8 mouse cellular contexts compared by ENCODE assay signal in genomic region chrX:7947108-7947899, GRCm38 (mm10). TPM values are rescaled to one million over a fixed set of nuclear protein-coding genes. Genes with fewer than 3 reads are reported as not detected.
DNase-seq lines count a peak whose midpoint lies in the region; ATAC-seq lines count a peak whose summit lies in the region.

Hdac6 (minus strand) TSS chrX:7947889.

- WGBS in forebrain, embryonic 10.5 days, result 19% methylated on average over 37 of the region's 37 CpGs
- 21% methylated on average over 37 of the region's 37 CpGs for WGBS in hindbrain, embryonic 14.5 days
- WGBS in neural tube, embryonic 12.5 days, result 19% methylated on average over 36 of the region's 37 CpGs

- H3K27me3 ChIP-seq in forebrain, embryonic 10.5 days (ENCODE audit: poor library complexity, severe bottlenecking), result no peaks in the 10 kb centered on the region
- no peaks in the 10 kb centered on the region for H3K27me3 ChIP-seq in hindbrain, embryonic 14.5 days (ENCODE audit: control insufficient read depth, insufficient read depth, low read length)
- H3K27me3 ChIP-seq in neural tube, embryonic 12.5 days (replicated peaks), result no peaks in the 10 kb centered on the region

- peak within 1 kb of the TSS; percentile 55 for H3K9ac ChIP-seq in hindbrain, embryonic 14.5 days
- H3K9ac ChIP-seq in neural tube, embryonic 12.5 days, result peak within 1 kb of the TSS; percentile 54

- H3K9me3 ChIP-seq in forebrain, embryonic 10.5 days, result peaks cover 5% of the 10 kb centered on the region; the same call in 1 of the 2 replicates
- no peaks in the 10 kb centered on the region for H3K9me3 ChIP-seq in hindbrain, embryonic 14.5 days (ENCODE audit: control insufficient read depth, low read length)
- H3K9me3 ChIP-seq in neural tube, embryonic 12.5 days, result no peaks in the 10 kb centered on the region

- peak within 1 kb of the TSS; percentile 62 for H3K4me2 ChIP-seq in hindbrain, embryonic 14.5 days (replicated peaks)
- H3K4me2 ChIP-seq in neural tube, embryonic 12.5 days (replicated peaks), result peak within 1 kb of the TSS; percentile 61

- H3K4me3 ChIP-seq in forebrain, embryonic 10.5 days, result peak within 1 kb of the TSS; percentile 58
- peak within 1 kb of the TSS; percentile 45 for H3K4me3 ChIP-seq in hindbrain, embryonic 14.5 days (replicated peaks; ENCODE audit: low read length)
- peak within 1 kb of the TSS; percentile 47 for H3K4me3 ChIP-seq in neural tube, embryonic 12.5 days

- intact Hi-C loops in heart, postnatal 25 days (cut with DNase I), result loop anchor here (10.0 kb wide), 1 partner anchor 343 kb away; the partner anchor contains the start of genes Cacna1f and Ccdc22
- intact Hi-C loops in left cerebral cortex, postnatal 14 days (cut with DNase I), result no loop called here

- peak; percentile 89 for DNase-seq in heart, adult 11 months
- DNase-seq in heart, postnatal 25 days (ENCODE audit: low spot score), result no peak
- no peak for DNase-seq in forebrain, embryonic 10.5 days (ENCODE audit: extremely low spot score, low spot score)
- DNase-seq in hindbrain, embryonic 14.5 days (ENCODE audit: low spot score), result no peak
- DNase-seq in left cerebral cortex, postnatal 14 days (ENCODE audit: low spot score in 2 of 2), result no peak
- no peak for DNase-seq in right cerebral cortex, adult 2 months (ENCODE audit: low spot score in 2 of 2)

- peaks cover 17% of the 10 kb centered on the region for H3K4me1 ChIP-seq in forebrain, embryonic 10.5 days
- H3K4me1 ChIP-seq in hindbrain, embryonic 14.5 days (replicated peaks; ENCODE audit: control insufficient read depth, insufficient read depth, low read length), result no peaks in the 10 kb centered on the region; the same call in 1 of the 2 replicates
- H3K4me1 ChIP-seq in neural tube, embryonic 12.5 days, result peaks cover 6% of the 10 kb centered on the region; the same call in 1 of the 2 replicates

- ATAC-seq in activated CD4-positive, CD25-positive, alpha-beta regulatory T cell, adult 4 months, result peak; percentile 13
- peak; percentile 54 for ATAC-seq in hindbrain, embryonic 14.5 days (ENCODE audit: low FRiP score)
- ATAC-seq in neural tube, embryonic 12.5 days (ENCODE audit: low FRiP score, low read depth), result peak; percentile 98

- peaks cover 24% of the 10 kb centered on the region for H3K36me3 ChIP-seq in forebrain, embryonic 10.5 days (replicated peaks)
- peaks cover 6% of the 10 kb centered on the region for H3K36me3 ChIP-seq in hindbrain, embryonic 14.5 days (replicated peaks; ENCODE audit: control insufficient read depth, insufficient read depth)
- H3K36me3 ChIP-seq in neural tube, embryonic 12.5 days, result 0 out of 2 replicates have a peak, but pooled peaks cover 3% of the 10 kb centered on the region

- peak within 1 kb of the TSS; percentile 85 for H3K27ac ChIP-seq in forebrain, embryonic 10.5 days
- peak within 1 kb of the TSS; percentile 79 for H3K27ac ChIP-seq in hindbrain, embryonic 14.5 days
- H3K27ac ChIP-seq in neural tube, embryonic 12.5 days, result no peak within 1 kb of the TSS

RNA-seq across cellular contexts. Expression of gene Hdac6, which starts in this region (rescaled TPM):
- total RNA-seq in heart, postnatal 25 days (2021), result 10 to 100 TPM in 1 of 2 experiments, 1 to 10 TPM in 1; 9.9 to 12.4 TPM
- polyA plus RNA-seq in activated CD4-positive, CD25-positive, alpha-beta regulatory T cell, adult 4 months (2017; shearing (Covaris generic)), result 10 to 100 TPM in 1 of 2 experiments, 1 to 10 TPM in 1; 8.7 to 10.0 TPM
- polyA plus RNA-seq in forebrain, embryonic 10.5 days (2016; fragmentation: Nextera tagmentation; extraction: Ambion mirVana), result 75.6 and 76.7 TPM in 2 replicates
- polyA plus RNA-seq in hindbrain, embryonic 14.5 days (2014; fragmentation: Nextera tagmentation; extraction: Ambion mirVana), result 59.7 and 64.4 TPM in 2 replicates
- total RNA-seq in left cerebral cortex, postnatal 14 days (2021), result 10 to 100 TPM; 53.4 to 60.1 TPM
- polyA plus RNA-seq in neural tube, embryonic 12.5 days (2016; fragmentation: Nextera tagmentation; extraction: Ambion mirVana), result 56.8 and 60.8 TPM in 2 replicates

Comparison
In these comparisons a context has a peak if more than half of its experiments do, and no peak if none do; other contexts are left out.
1. RNA of gene Hdac6 (total RNA-seq): 53.4 to 60.1 TPM in left cerebral cortex, postnatal 14 days; 9.9 to 12.4 TPM in heart, postnatal 25 days; every median in the first group is over 4 times any median in the second.
2. ATAC-seq: peak in every context shown above with its lines; median percentile 98 in neural tube, embryonic 12.5 days; 54 in hindbrain, embryonic 14.5 days; 13 in activated CD4-positive, CD25-positive, alpha-beta regulatory T cell, adult 4 months.
3. Peak in every context shown above with its lines, with median percentiles within 50 percentile points of each other: H3K4me3 ChIP-seq.